Mouse (Mus musculus): Measurements from ENCODE around the gene Tnip3. TPM values are rescaled to one million over a fixed set of nuclear protein-coding genes. Genes with fewer than 3 reads are reported as not detected.

Tnip3 gene
- polyA plus RNA-seq, 1 experiment, result not detected

GRCm38 (mm10) chr6:65597056-65597818 is 72.1 kb downstream of the Tnip3 start:
- no peak for TF ChIP-seq CTCF (IDR thresholded peaks at IDR 0.05; ENCODE audit: insufficient read depth, low read depth, low read length)
- no peak for TF ChIP-seq POLR2A (IDR thresholded peaks at IDR 0.05; ENCODE audit: insufficient read depth, low read depth, low read length)
- H3K4me1 ChIP-seq (ENCODE audit: control insufficient read depth, insufficient read depth, low read length), result no peaks in the 10 kb centered on the region
- no peak overlapping the region for H3K4me3 ChIP-seq (ENCODE audit: insufficient read depth, low read depth, low read length)
- no peak overlapping the region for H3K27ac ChIP-seq (ENCODE audit: insufficient read depth, low read depth, low read length)
- WGBS, result 50% methylated on average over 12 of the region's 12 CpGs

- TF ChIP-seq CTCF (IDR thresholded peaks at IDR 0.05; ENCODE audit: insufficient read depth, low read depth, low read length) (no peak), POLR2A (IDR thresholded peaks at IDR 0.05; ENCODE audit: insufficient read depth, low read depth, low read length) (no peak)
- Histone ChIP-seq H3K27ac (ENCODE audit: insufficient read depth, low read depth, low read length) (no peak overlapping the region), H3K4me3 (ENCODE audit: insufficient read depth, low read depth, low read length) (no peak overlapping the region), H3K4me1 (ENCODE audit: control insufficient read depth, insufficient read depth, low read length) (no peaks in the 10 kb centered on the region)
- 96% methylated on average over 3 of the region's 3 CpGs for WGBS
Observed at GRCm38 (mm10) chr6:65598522-65598921, 73.4 kb downstream of the Tnip3 start.

DNA sequence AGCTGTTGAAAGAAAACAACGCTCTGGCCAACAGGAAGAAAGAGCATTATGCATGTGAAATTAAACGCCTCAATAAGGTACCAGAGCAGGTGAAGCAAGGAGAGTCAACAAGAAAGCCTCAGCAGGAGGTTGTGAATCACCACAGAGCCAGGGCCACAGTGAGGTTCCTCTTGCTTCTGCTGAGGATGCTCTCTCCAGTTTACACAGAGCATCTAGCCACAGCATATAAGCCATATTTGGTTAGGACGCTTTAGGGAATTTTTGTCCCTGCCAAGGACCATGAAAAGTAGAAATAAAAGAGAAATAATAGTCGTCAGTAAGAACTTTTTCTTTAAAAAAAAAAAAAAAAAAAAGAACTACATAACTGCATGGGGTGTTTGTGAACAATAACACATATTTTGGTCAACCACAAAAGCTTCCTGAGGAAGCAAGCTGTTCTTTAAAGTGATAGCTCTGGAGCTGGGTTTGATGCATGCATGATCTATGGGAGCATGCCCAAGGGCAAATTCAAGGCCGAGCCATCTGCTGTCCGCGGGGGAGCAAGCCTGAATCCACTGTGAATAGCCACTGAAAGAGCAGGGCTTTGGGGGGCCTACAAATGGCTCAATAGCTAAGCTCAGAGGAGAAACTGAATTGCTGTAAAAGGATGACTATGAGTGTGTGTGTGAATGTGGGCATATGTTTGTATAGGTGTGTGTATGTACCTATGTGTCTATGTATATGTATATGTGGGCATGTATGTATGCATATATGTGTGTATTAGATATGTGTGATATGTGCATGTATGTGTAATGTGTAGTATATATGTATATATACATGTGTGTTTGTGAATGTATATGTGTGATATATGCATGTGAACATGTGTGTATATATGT is 75.0 kb downstream of the Tnip3 start:
- Histone ChIP-seq H3K27ac (ENCODE audit: insufficient read depth, low read depth, low read length) (no peak overlapping the region), H3K4me1 (ENCODE audit: control insufficient read depth, insufficient read depth, low read length) (no peaks in the 10 kb centered on the region), H3K4me3 (ENCODE audit: insufficient read depth, low read depth, low read length) (no peak overlapping the region)
- TF ChIP-seq POLR2A (IDR thresholded peaks at IDR 0.05; ENCODE audit: insufficient read depth, low read depth, low read length) (no peak), CTCF (IDR thresholded peaks at IDR 0.05; ENCODE audit: insufficient read depth, low read depth, low read length) (no peak)
- WGBS, result 45% methylated on average over 7 of the region's 7 CpGs

DNA sequence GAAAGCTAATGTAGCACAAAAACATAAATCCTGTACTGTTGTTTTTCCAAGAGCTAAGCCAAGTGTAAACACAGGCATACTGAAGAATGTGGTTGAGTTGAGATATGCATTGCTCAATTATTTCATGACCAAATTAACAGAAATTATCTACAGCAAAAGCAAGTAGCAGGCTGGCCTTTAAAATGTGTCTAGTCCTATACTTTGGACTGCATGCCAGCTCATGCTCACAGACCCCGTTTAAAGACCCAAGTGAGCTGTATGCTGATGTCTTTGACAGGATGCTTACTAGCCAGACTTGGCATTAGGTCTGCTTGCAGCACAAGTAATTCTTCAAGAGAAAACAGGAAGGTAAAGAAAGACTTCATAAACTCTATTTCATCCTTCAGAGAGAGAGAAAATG is 75.8 kb downstream of the Tnip3 start:
- WGBS, result 66% methylated on average over 1 of the region's 1 CpGs
- Histone ChIP-seq H3K4me3 (ENCODE audit: insufficient read depth, low read depth, low read length) (no peak overlapping the region), H3K4me1 (ENCODE audit: control insufficient read depth, insufficient read depth, low read length) (no peaks in the 10 kb centered on the region), H3K27ac (ENCODE audit: insufficient read depth, low read depth, low read length) (no peak overlapping the region)
- TF ChIP-seq CTCF (IDR thresholded peaks at IDR 0.05; ENCODE audit: insufficient read depth, low read depth, low read length) (no peak), POLR2A (IDR thresholded peaks at IDR 0.05; ENCODE audit: insufficient read depth, low read depth, low read length) (no peak)

GRCm38 (mm10) chr6:65605778-65606177 is 80.7 kb downstream of the Tnip3 start:
- H3K4me1 ChIP-seq (ENCODE audit: control insufficient read depth, insufficient read depth, low read length), result no peaks in the 10 kb centered on the region
- H3K4me3 ChIP-seq (ENCODE audit: insufficient read depth, low read depth, low read length), result no peak overlapping the region
- WGBS, result 93% methylated on average over 4 of the region's 4 CpGs
- TF ChIP-seq CTCF (IDR thresholded peaks at IDR 0.05; ENCODE audit: insufficient read depth, low read depth, low read length) (no peak), POLR2A (IDR thresholded peaks at IDR 0.05; ENCODE audit: insufficient read depth, low read depth, low read length) (no peak)
- no peak overlapping the region for H3K27ac ChIP-seq (ENCODE audit: insufficient read depth, low read depth, low read length)

GRCm38 (mm10) chr6:65606946-65607345 is 81.8 kb downstream of the Tnip3 start:
- no peak overlapping the region for H3K4me3 ChIP-seq (ENCODE audit: insufficient read depth, low read depth, low read length)
- no peaks in the 10 kb centered on the region for H3K4me1 ChIP-seq (ENCODE audit: control insufficient read depth, insufficient read depth, low read length)

GRCm38 (mm10) chr6:65611834-65612233 is 86.7 kb downstream of the Tnip3 start:
- H3K4me3 ChIP-seq (ENCODE audit: insufficient read depth, low read depth, low read length), result no peak overlapping the region
- no peaks in the 10 kb centered on the region for H3K4me1 ChIP-seq (ENCODE audit: control insufficient read depth, insufficient read depth, low read length)
- H3K27ac ChIP-seq (ENCODE audit: insufficient read depth, low read depth, low read length), result no peak overlapping the region
- TF ChIP-seq POLR2A (IDR thresholded peaks at IDR 0.05; ENCODE audit: insufficient read depth, low read depth, low read length) (no peak), CTCF (IDR thresholded peaks at IDR 0.05; ENCODE audit: insufficient read depth, low read depth, low read length) (no peak)

More at GRCm38 (mm10) chr6:65606946-65607345, 81.8 kb downstream of the Tnip3 start:
- TF ChIP-seq CTCF (IDR thresholded peaks at IDR 0.05; ENCODE audit: insufficient read depth, low read depth, low read length) (no peak), POLR2A (IDR thresholded peaks at IDR 0.05; ENCODE audit: insufficient read depth, low read depth, low read length) (no peak)
- H3K27ac ChIP-seq (ENCODE audit: insufficient read depth, low read depth, low read length), result no peak overlapping the region

- Histone ChIP-seq H3K27ac (ENCODE audit: insufficient read depth, low read depth, low read length) (no peak overlapping the region), H3K4me3 (ENCODE audit: insufficient read depth, low read depth, low read length) (no peak overlapping the region), H3K4me1 (ENCODE audit: control insufficient read depth, insufficient read depth, low read length) (no peaks in the 10 kb centered on the region)
- no peak for TF ChIP-seq CTCF (IDR thresholded peaks at IDR 0.05; ENCODE audit: insufficient read depth, low read depth, low read length)
- no peak for TF ChIP-seq POLR2A (IDR thresholded peaks at IDR 0.05; ENCODE audit: insufficient read depth, low read depth, low read length)
Observed at GRCm38 (mm10) chr6:65613924-65614585, 88.9 kb downstream of the Tnip3 start.

GRCm38 (mm10) chr6:65615641-65616040 is 90.5 kb downstream of the Tnip3 start:
- Histone ChIP-seq H3K4me3 (ENCODE audit: insufficient read depth, low read depth, low read length) (no peak overlapping the region), H3K4me1 (ENCODE audit: control insufficient read depth, insufficient read depth, low read length) (no peaks in the 10 kb centered on the region), H3K27ac (ENCODE audit: insufficient read depth, low read depth, low read length) (no peak overlapping the region)
- TF ChIP-seq POLR2A (IDR thresholded peaks at IDR 0.05; ENCODE audit: insufficient read depth, low read depth, low read length), result no peak
- no peak for TF ChIP-seq CTCF (IDR thresholded peaks at IDR 0.05; ENCODE audit: insufficient read depth, low read depth, low read length)
- 68% methylated on average over 4 of the region's 4 CpGs for WGBS

Data from olfactory bulb, adult 2 months (tissue).